Mouse (Mus musculus) splenic B cell, adult 2 months (primary cell): ENCODE measurements around the gene Tmem131l.

ENCODE experiments used
- DNase-seq: peaks from one replicate; pipeline ENCODE4 v3.0.0-alpha.2; 2011; ENCODE audit warnings: low read depth, low spot score
- H3K27me3 ChIP-seq: 2 replicates; pipeline ENCODE4 v1.6.1; 2012; ENCODE audit warnings: mild to moderate bottlenecking, low read length, moderate library complexity, mixed read lengths; ENCODE audit not compliant: control insufficient read depth, poor library complexity, insufficient read depth, severe bottlenecking
- H3K36me3 ChIP-seq: 2 replicates; pipeline ENCODE4 v1.6.1; 2012; ENCODE audit warnings: mild to moderate bottlenecking, low read length, moderate library complexity, mixed read lengths; ENCODE audit not compliant: control insufficient read depth, poor library complexity, insufficient read depth, severe bottlenecking

Tmem131l gene

GRCm38 (mm10) chr3:84010995-84011663 is 28.8 kb downstream of the Tmem131l start:
- DNase-seq: no peak
- Histone ChIP-seq H3K27me3 (no peaks in the 10 kb centered on the region), H3K36me3 (peaks cover 7% of the 10 kb centered on the region)

- H3K36me3 ChIP-seq: peaks cover 6% of the 10 kb centered on the region; the same call in 1 of the 2 replicates
- DNase-seq: no peak
Measured at GRCm38 (mm10) chr3:84005989-84006388, 34.0 kb downstream of the Tmem131l start.

GRCm38 (mm10) chr3:84004330-84005090 is 35.5 kb downstream of the Tmem131l start:
- H3K27me3 ChIP-seq: no peaks in the 10 kb centered on the region
- H3K36me3 ChIP-seq: peaks cover 9% of the 10 kb centered on the region; the same call in 1 of the 2 replicates
- DNase-seq: no peak

More at GRCm38 (mm10) chr3:84005989-84006388, 34.0 kb downstream of the Tmem131l start:
- H3K27me3 ChIP-seq: no peaks in the 10 kb centered on the region

- Histone ChIP-seq H3K36me3 (peaks cover 8% of the 10 kb centered on the region; the same call in 1 of the 2 replicates), H3K27me3 (no peaks in the 10 kb centered on the region)
- DNase-seq: peak; percentile 35
Measured at GRCm38 (mm10) chr3:84002433-84003090, 37.4 kb downstream of the Tmem131l start.

- no peaks in the 10 kb centered on the region for H3K27me3 ChIP-seq
- peaks cover 8% of the 10 kb centered on the region for H3K36me3 ChIP-seq
- no peak for DNase-seq
Measured at GRCm38 (mm10) chr3:83997563-83997962, 42.4 kb downstream of the Tmem131l start.

GRCm38 (mm10) chr3:83997036-83997435 is 42.9 kb downstream of the Tmem131l start:
- no peak for DNase-seq
- Histone ChIP-seq H3K27me3 (no peaks in the 10 kb centered on the region), H3K36me3 (peaks cover 8% of the 10 kb centered on the region)

GRCm38 (mm10) chr3:83996086-83996485 is 43.9 kb downstream of the Tmem131l start:
- DNase-seq: no peak
- H3K36me3 ChIP-seq: peaks cover 4% of the 10 kb centered on the region; the same call in 1 of the 2 replicates
- no peaks in the 10 kb centered on the region for H3K27me3 ChIP-seq

GRCm38 (mm10) chr3:83995254-83995830 is 44.6 kb downstream of the Tmem131l start:
- H3K27me3 ChIP-seq: no peaks in the 10 kb centered on the region
- peak; percentile 44 for DNase-seq
- H3K36me3 ChIP-seq: peaks cover 3% of the 10 kb centered on the region; the same call in 1 of the 2 replicates

GRCm38 (mm10) chr3:83994217-83994839 is 45.6 kb downstream of the Tmem131l start:
- no peaks in the 10 kb centered on the region for H3K27me3 ChIP-seq
- H3K36me3 ChIP-seq: no peaks in the 10 kb centered on the region; the same call in 1 of the 2 replicates
- DNase-seq: no peak

- peak; percentile 32 for DNase-seq
- Histone ChIP-seq H3K36me3 (no peaks in the 10 kb centered on the region; the same call in 1 of the 2 replicates), H3K27me3 (no peaks in the 10 kb centered on the region)
Measured at GRCm38 (mm10) chr3:83993089-83993516, 46.9 kb downstream of the Tmem131l start.

- Histone ChIP-seq H3K36me3 (no peaks in the 10 kb centered on the region; the same call in 1 of the 2 replicates), H3K27me3 (no peaks in the 10 kb centered on the region)
- peak; percentile 78 for DNase-seq
Measured at GRCm38 (mm10) chr3:83991691-83992524, 48.1 kb downstream of the Tmem131l start.

- no peaks in the 10 kb centered on the region for H3K27me3 ChIP-seq
Measured at GRCm38 (mm10) chr3:83988214-83988613, 51.8 kb downstream of the Tmem131l start.

GRCm38 (mm10) chr3:83987533-83988112 is 52.4 kb downstream of the Tmem131l start:
- Histone ChIP-seq H3K36me3 (no peaks in the 10 kb centered on the region; the same call in 1 of the 2 replicates), H3K27me3 (no peaks in the 10 kb centered on the region)
- peak; percentile 29 for DNase-seq

More at GRCm38 (mm10) chr3:83988214-83988613, 51.8 kb downstream of the Tmem131l start:
- DNase-seq: no peak
- no peaks in the 10 kb centered on the region; the same call in 1 of the 2 replicates for H3K36me3 ChIP-seq
